Mouse (Mus musculus): Measurements from ENCODE around the gene Kif3b. TPM values are rescaled to one million over a fixed set of nuclear protein-coding genes. Genes with fewer than 3 reads are reported as not detected.
A peak's percentile ranks its signal among the peaks of the same experiment; 100 is the strongest.
"Not testable (repeated sequence)": the region's sequence is repeated elsewhere in the genome, so short reads cannot be mapped to it uniquely, and the experiment has no call there.

Gene Kif3b
- polyA plus RNA-seq (2015; fragmentation: Nextera tagmentation; extraction: Ambion mirVana) = 7.1 and 7.7 TPM in 2 replicates

GRCm38 (mm10) chr2:153290938-153291928, at the start of gene Kif3b:
Gene Kif3b, plus strand, starts transcription at chr2:153291413.
- whole genome bisulfite sequencing = under 1% methylated on average over 63 of the region's 63 CpGs
- no peaks in the 10 kb centered on the region; the same call in 1 of the 2 replicates for H3K36me3 ChIP-seq
- no peaks in the 10 kb centered on the region for H3K27me3 ChIP-seq (replicated peaks)
- peak; percentile 94 for ATAC-seq
- H3K9ac ChIP-seq = peak within 1 kb of the TSS; percentile 74
- no peaks in the 10 kb centered on the region for H3K9me3 ChIP-seq
- H3K4me2 ChIP-seq (replicated peaks) = peak within 1 kb of the TSS; percentile 80
- H3K4me1 ChIP-seq (replicated peaks) = peaks cover 19% of the 10 kb centered on the region
- peak within 1 kb of the TSS; percentile 65 for H3K27ac ChIP-seq
- peak within 1 kb of the TSS; percentile 78 for H3K4me3 ChIP-seq (replicated peaks)

GRCm38 (mm10) chr2:153242156-153242555, 49.1 kb upstream of the Kif3b start:
- H3K36me3 ChIP-seq = peaks cover 3% of the 10 kb centered on the region; the same call in 1 of the 2 replicates
- WGBS = 50% methylated on average over 6 of the region's 6 CpGs
- no peaks in the 10 kb centered on the region for H3K9me3 ChIP-seq
- H3K27me3 ChIP-seq (replicated peaks) = no peaks in the 10 kb centered on the region
- H3K4me1 ChIP-seq (replicated peaks) = peaks cover 24% of the 10 kb centered on the region
- H3K4me3 ChIP-seq (replicated peaks) = peak overlapping the region; percentile 99
- H3K27ac ChIP-seq = peak overlapping the region; percentile 97
- no peak for ATAC-seq
- peak overlapping the region; percentile 99 for H3K9ac ChIP-seq
- H3K4me2 ChIP-seq (replicated peaks) = peak overlapping the region; percentile 81

- peak; percentile 97 for ATAC-seq
- no peak overlapping the region for H3K9ac ChIP-seq
- peaks cover 20% of the 10 kb centered on the region for H3K36me3 ChIP-seq
These were observed 41.5 kb upstream of the Kif3b start for GRCm38 (mm10) chr2:153249751-153250150.

GRCm38 (mm10) chr2:153256604-153257003, 34.6 kb upstream of the Kif3b start:
- Histone ChIP-seq H3K4me3 (replicated peaks) (no peak overlapping the region), H3K27me3 (replicated peaks) (no peaks in the 10 kb centered on the region), H3K27ac (0 out of 2 replicates have a peak overlapping the region, but pooled peaks have one; percentile 22), H3K9me3 (no peaks in the 10 kb centered on the region), H3K4me1 (replicated peaks) (0 out of 2 replicates have a peak, but pooled peaks cover 11% of the 10 kb centered on the region), H3K36me3 (peaks cover 12% of the 10 kb centered on the region; the same call in 1 of the 2 replicates), H3K4me2 (replicated peaks) (no peak overlapping the region), H3K9ac (no peak overlapping the region)
- no peak for ATAC-seq
- 64% methylated on average over 2 of the region's 2 CpGs for whole genome bisulfite sequencing

More at GRCm38 (mm10) chr2:153249751-153250150, 41.5 kb upstream of the Kif3b start:
- Histone ChIP-seq H3K4me1 (replicated peaks) (no peaks in the 10 kb centered on the region; the same call in 1 of the 2 replicates), H3K27me3 (replicated peaks) (no peaks in the 10 kb centered on the region), H3K4me3 (replicated peaks) (no peak overlapping the region), H3K9me3 (no peaks in the 10 kb centered on the region), H3K27ac (peak overlapping the region; percentile 89), H3K4me2 (replicated peaks) (no peak overlapping the region)
- WGBS = 67% methylated on average over 5 of the region's 5 CpGs

- 0 out of 2 replicates have a peak, but pooled peaks cover 11% of the 10 kb centered on the region for H3K4me1 ChIP-seq (replicated peaks)
- peak; percentile 95 for ATAC-seq
- H3K4me2 ChIP-seq (replicated peaks) = no peak overlapping the region; the same call in 1 of the 2 replicates
- no peaks in the 10 kb centered on the region for H3K27me3 ChIP-seq (replicated peaks)
- peak overlapping the region; percentile 89 for H3K27ac ChIP-seq
- 66% methylated on average over 12 of the region's 12 CpGs for WGBS
- H3K36me3 ChIP-seq = peaks cover 20% of the 10 kb centered on the region
- H3K9me3 ChIP-seq = no peaks in the 10 kb centered on the region
- no peak overlapping the region for H3K9ac ChIP-seq
- H3K4me3 ChIP-seq (replicated peaks) = no peak overlapping the region
These were observed 32.0 kb upstream of the Kif3b start for GRCm38 (mm10) chr2:153259030-153259863.

GRCm38 (mm10) chr2:153259864-153260674, 31.1 kb upstream of the Kif3b start:
- H3K4me1 ChIP-seq (replicated peaks) = 0 out of 2 replicates have a peak, but pooled peaks cover 11% of the 10 kb centered on the region
- WGBS = 24% methylated on average over 3 of the region's 3 CpGs
- no peaks in the 10 kb centered on the region for H3K9me3 ChIP-seq
- no peaks in the 10 kb centered on the region for H3K27me3 ChIP-seq (replicated peaks)
- no peak overlapping the region; the same call in 1 of the 2 replicates for H3K4me2 ChIP-seq (replicated peaks)
- ATAC-seq = peak; percentile 63
- no peak overlapping the region for H3K4me3 ChIP-seq (replicated peaks)
- peaks cover 20% of the 10 kb centered on the region for H3K36me3 ChIP-seq
- H3K27ac ChIP-seq = peak overlapping the region; percentile 89
- no peak overlapping the region for H3K9ac ChIP-seq

GRCm38 (mm10) chr2:153263053-153263452, 28.2 kb upstream of the Kif3b start:
- no peak overlapping the region for H3K4me3 ChIP-seq (replicated peaks)
- no peak overlapping the region for H3K27ac ChIP-seq
- H3K4me2 ChIP-seq (replicated peaks) = no peak overlapping the region
- H3K27me3 ChIP-seq (replicated peaks) = no peaks in the 10 kb centered on the region
- 0 out of 2 replicates have a peak, but pooled peaks cover 7% of the 10 kb centered on the region for H3K4me1 ChIP-seq (replicated peaks)
- no peaks in the 10 kb centered on the region for H3K9me3 ChIP-seq
- 91% methylated on average over 7 of the region's 7 CpGs for WGBS
- no peak for ATAC-seq
- H3K36me3 ChIP-seq = peaks cover 34% of the 10 kb centered on the region
- no peak overlapping the region for H3K9ac ChIP-seq

- Histone ChIP-seq H3K4me2 (replicated peaks) (no peak overlapping the region), H3K9me3 (no peaks in the 10 kb centered on the region), H3K27me3 (replicated peaks) (no peaks in the 10 kb centered on the region), H3K4me1 (replicated peaks) (peaks cover 16% of the 10 kb centered on the region; the same call in 1 of the 2 replicates), H3K27ac (no peak overlapping the region), H3K4me3 (replicated peaks) (no peak overlapping the region), H3K36me3 (peaks cover 29% of the 10 kb centered on the region), H3K9ac (no peak overlapping the region)
- WGBS = 85% methylated on average over 2 of the region's 2 CpGs
- no peak for ATAC-seq
These were observed 23.9 kb upstream of the Kif3b start for GRCm38 (mm10) chr2:153267331-153267730.

- H3K27ac ChIP-seq; H3K27me3 ChIP-seq (replicated peaks); H3K4me2 ChIP-seq (replicated peaks); H3K4me3 ChIP-seq (replicated peaks); H3K9ac ChIP-seq; H3K9me3 ChIP-seq: not testable (repeated sequence)
- Histone ChIP-seq H3K36me3 (peaks cover 13% of the 10 kb centered on the region), H3K4me1 (replicated peaks) (peaks cover 20% of the 10 kb centered on the region; the same call in 1 of the 2 replicates)
- ATAC-seq = peak; percentile 47
- 52% methylated on average over 8 of the region's 8 CpGs for WGBS
These were observed 20.8 kb upstream of the Kif3b start for GRCm38 (mm10) chr2:153270231-153270915.

GRCm38 (mm10) chr2:153274200-153274918, 16.9 kb upstream of the Kif3b start:
- 67% methylated on average over 6 of the region's 6 CpGs for WGBS

More at GRCm38 (mm10) chr2:153274200-153274918, 16.9 kb upstream of the Kif3b start:
- not testable (repeated sequence) for H3K4me2 ChIP-seq (replicated peaks); H3K4me3 ChIP-seq (replicated peaks); H3K36me3 ChIP-seq; H3K27me3 ChIP-seq (replicated peaks); H3K9ac ChIP-seq; H3K27ac ChIP-seq; H3K9me3 ChIP-seq
- 0 out of 2 replicates have a peak, but pooled peaks cover 12% of the 10 kb centered on the region for H3K4me1 ChIP-seq (replicated peaks)
- peak; percentile 44; the same call in 1 of the 2 replicates for ATAC-seq

Data from intestine, embryonic 15.5 days (tissue).